Mouse (Mus musculus): ENCODE data around the gene Cib4.
A peak's percentile ranks its signal among the peaks of the same experiment; 100 is the strongest.

Cib4 gene

DNA sequence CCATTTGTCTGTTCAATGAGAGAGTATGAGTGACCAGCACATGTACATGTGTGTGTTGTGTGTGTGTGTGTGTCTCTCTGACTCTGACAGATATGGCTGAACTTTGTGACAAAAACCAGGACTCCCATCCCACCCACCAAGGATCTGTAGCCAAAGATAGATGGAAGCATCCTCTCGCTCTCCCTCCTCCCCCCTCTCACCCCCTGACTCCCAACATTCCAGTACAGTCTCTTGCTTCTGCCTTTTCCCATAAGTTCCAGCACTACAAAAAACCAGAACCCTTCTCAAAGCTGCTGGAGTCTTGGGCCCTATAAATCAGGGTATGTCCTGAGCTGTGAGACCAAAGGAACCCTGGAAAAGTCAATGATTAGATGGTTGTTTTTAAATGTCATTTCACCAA is 22.8 kb upstream of the Cib4 start:
- no peak for DNase-seq

- DNase-seq: no peak
Measured at GRCm38 (mm10) chr5:30559986-30560493, 14.4 kb upstream of the Cib4 start.

GRCm38 (mm10) chr5:30559421-30559820 is 13.8 kb upstream of the Cib4 start:
- DNase-seq: no peak

- no peak for DNase-seq
Measured at GRCm38 (mm10) chr5:30556284-30556683, 10.6 kb upstream of the Cib4 start.

GRCm38 (mm10) chr5:30554981-30555380 is 9.3 kb upstream of the Cib4 start:
- DNase-seq: no peak

DNA sequence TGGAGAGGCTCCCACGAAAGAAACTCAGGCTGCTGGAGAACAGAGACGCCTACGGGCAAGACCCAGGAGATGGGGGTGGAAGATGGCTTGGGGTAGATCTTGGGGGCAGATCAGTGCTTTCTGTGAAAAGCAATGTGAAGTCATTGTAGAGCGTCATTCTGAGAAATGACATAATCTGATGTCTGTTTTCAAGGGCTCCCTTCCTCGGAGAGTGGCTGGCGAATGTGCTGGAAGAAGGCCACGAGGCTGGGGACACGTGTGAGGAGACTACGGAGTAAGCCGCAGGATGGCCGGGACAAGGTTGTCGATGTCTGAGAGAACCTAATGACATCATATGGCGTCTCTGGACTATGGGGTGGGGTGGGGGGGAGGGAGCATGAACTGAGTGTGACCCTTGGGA is 8.3 kb upstream of the Cib4 start:
- no peak for DNase-seq

- no peak for DNase-seq
Measured at GRCm38 (mm10) chr5:30552006-30552405, 6.4 kb upstream of the Cib4 start.

- no peak for DNase-seq
Measured at GRCm38 (mm10) chr5:30551022-30551638, 5.5 kb upstream of the Cib4 start.

DNA sequence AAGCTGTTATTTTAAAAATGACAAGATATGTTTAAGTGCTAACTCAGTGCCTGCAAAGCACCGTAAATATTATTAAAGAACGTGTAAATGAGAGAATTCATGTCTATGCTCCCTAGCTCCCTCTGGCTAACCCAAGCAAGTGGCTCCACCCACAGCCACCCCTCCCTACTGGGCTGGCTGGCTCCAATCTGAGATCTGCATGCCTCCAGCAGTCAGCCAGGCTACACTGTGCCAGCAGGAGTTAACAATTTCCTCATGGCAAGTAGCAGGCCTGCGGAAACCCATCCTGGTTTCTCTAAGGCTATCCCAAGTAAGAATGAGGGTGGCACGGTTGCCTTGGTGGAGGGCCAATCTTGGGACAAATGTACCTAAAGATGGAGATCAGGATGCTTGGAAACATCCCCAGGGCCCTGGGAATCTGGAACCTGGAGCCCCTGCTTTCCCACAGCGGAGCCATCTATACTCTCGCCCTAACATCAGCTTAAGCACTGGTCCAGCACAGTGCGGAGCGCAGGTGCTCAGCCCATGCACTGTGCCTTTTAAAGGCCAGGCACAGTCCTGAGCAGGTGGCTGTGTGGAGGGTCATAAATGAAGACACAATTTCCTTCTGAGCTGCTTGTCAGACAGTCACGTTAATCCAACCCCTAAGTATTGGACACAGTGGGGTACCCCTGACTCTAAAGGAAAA is 4.8 kb upstream of the Cib4 start:
- DNase-seq: no peak

DNA sequence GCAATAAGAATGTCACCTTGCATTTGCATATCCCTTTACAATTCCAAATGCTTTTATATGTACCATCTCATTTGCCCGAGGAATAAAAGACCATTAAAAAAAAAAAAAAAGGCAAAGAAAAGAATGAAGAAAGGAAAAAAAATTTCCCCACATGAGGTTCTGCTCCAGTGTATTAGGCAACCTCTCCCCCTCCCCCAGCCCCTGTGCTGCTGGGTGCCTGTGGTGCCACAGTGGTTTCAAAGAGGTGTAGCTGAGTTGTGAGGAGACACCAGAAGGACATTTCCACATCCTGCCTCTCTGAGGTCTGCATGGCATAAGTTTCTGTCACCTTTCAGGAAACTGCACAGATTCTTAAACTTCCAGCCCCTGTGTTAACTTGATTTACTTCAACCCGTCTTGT is 3.0 kb upstream of the Cib4 start:
- no peak for DNase-seq

- no peak for DNase-seq
Measured at GRCm38 (mm10) chr5:30536051-30536570, 9.5 kb downstream of the Cib4 start.

- DNase-seq: no peak
Measured at GRCm38 (mm10) chr5:30534637-30535036, 11.0 kb downstream of the Cib4 start.

DNA sequence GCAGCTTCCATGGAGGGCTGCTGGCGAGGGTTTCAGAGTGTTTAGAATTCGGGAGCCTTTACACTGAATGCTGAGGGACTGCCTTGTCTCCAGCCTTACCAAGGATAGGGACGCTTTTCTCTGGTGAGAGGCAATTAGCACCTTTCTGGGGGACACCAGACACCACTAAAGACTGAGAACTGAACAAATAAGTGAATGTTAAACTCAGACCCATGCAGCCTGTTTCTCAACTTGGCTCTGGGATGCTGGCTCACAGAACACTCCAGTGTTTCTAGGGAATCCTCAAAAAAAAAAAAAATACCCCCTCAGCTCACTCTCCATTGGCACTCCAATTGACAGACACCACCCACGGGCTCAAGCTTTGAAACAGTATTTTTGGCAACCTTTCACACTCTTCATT is 16.7 kb downstream of the Cib4 start:
- DNase-seq: no peak

DNA sequence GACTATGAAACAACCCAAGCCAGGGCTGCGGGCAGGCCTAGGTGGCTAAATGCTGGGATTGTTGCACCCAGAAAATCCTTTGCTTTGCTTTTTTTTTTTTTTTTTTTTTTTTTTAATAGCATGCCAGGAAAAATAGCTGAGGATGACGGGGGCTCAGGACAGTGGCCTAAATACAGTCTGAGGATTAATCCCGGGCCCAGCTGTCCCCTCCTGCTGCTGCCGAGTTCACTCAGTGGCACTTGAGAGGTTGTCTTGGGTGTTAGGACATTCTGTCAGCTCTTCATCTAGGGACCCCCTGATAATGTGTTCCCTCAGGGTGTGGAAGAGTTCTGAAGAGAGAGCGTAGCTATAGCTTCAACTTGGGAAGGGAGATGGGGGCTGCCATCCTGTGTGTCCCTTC is 18.5 kb downstream of the Cib4 start:
- DNase-seq: no peak

- DNase-seq: peak; percentile 20
Measured at GRCm38 (mm10) chr5:30525920-30526836, 19.5 kb downstream of the Cib4 start.

DNA sequence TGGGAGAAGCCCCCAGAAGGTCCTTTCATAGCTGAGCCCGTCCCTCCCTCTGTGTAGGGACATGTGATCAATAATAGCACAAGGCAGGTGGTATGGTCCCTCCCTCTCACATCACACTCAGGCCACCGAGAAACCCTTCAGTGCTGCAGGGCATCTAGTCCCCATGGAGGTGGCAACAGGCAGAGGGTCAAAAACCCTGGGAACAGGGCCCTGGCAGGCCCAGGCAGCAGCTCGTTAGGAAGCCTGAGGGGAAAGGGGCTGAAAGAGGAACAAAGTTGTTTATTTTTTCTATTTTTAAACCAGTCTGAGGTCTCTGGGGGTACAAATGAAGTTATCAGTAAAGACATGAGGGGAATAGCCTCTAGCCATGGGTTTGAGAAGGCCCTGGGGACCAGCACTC is 21.4 kb downstream of the Cib4 start:
- DNase-seq: no peak

DNA sequence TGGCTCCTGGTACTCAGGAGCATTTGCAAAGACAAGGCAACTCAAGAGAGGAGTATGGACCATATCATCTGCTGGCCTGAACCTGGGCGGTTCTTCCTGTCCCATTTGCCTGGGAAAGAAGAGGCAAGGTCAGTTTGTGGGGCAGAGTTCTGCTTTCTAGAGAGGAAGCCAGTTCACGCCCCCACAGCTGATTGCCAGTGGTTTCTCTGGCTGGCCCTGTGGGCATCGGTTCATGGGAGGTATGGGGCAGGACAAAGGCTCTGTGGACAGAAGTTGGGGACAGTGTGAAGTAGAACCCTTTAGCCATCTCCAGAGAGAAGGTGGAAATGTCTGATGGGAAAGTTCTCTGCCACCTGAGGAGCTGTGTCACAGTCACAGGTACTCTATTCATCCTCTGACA is 22.5 kb downstream of the Cib4 start:
- no peak for DNase-seq

GRCm38 (mm10) chr5:30522406-30522805 is 23.2 kb downstream of the Cib4 start:
- no peak for DNase-seq

DNA sequence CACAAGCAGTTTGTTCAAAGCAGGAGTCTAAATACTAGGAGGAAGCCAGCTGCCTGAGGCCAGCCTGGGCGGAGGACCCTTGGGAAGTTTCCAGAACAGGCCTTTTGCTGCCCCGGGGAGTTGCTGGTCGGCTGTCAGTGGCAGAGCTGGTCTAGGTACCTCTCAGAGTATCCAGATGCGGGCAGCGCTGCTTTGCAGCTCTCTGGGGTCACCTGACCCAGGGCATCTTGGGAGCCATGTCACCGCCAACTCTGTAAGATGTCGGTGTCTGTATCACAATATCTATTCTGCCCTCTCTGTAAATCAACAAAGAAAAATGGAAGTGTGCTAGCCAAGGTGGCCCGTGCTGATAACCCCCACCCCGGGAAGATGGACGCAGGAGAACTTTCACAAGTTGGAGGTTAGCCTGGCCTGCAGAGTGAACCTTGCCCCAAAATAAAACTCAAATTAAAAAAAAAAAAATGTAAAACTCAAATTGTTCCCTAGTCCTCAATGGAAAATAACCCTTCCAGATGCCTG is 25.4 kb downstream of the Cib4 start:
- DNase-seq: no peak

GRCm38 (mm10) chr5:30519494-30519893 is 26.1 kb downstream of the Cib4 start:
- no peak for DNase-seq

- no peak for DNase-seq
Measured at GRCm38 (mm10) chr5:30518547-30518946, 27.1 kb downstream of the Cib4 start.

GRCm38 (mm10) chr5:30518108-30518507 is 27.5 kb downstream of the Cib4 start:
- DNase-seq: no peak

DNA sequence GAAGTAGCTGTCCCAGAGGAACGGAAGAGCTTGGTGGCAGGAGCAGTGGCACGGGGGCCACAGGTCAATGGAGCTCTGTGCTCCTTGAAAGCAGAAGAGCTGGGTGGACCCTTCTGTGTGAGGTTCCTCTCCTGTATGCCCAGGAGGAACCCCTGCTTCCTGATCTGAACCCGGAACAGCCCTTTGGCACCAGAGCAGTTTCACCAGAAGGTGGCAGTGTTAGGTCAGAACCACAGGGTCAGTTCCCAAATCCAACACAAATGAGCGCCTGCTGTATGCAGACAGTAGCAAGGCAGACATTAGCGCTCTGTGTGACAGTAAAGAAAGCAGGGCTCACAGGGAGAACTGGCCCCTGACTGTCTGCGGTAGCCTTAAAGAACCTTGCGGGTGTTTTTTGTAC is 29.3 kb downstream of the Cib4 start:
- DNase-seq: peak; percentile 30

Measured in right cerebral cortex, adult 18-20 months (tissue).